Mouse (Mus musculus): ENCODE results near the gene Sik2. TPM values are rescaled to one million over a fixed set of nuclear protein-coding genes. Genes with fewer than 3 reads are reported as not detected.

Sik2 gene
- total and polyA plus RNA-seq, 3 experiments, result 7.5 to 12.1 TPM; not detected in 1

GRCm38 (mm10) chr9:50889211-50889610 lies 119.7 kb downstream of the Sik2 start:
- Histone ChIP-seq H3K36me3 (ENCODE audit: control insufficient read depth in 1 of 2, insufficient read depth in 2 of 2, low read length in 2 of 2) (peaks cover 0 to 3% of the 10 kb centered on the region in 2 experiments; a peak in 2 of 4 replicates), H3K27me3 (ENCODE audit: control insufficient read depth in 1 of 2, insufficient read depth in 2 of 2, low read length in 2 of 2) (no peaks in the 10 kb centered on the region), H3K9ac (ENCODE audit: control insufficient read depth, low read depth, low read length, poor library complexity, severe bottlenecking) (no peak overlapping the region), H3K4me3 (ENCODE audit: control insufficient read depth in 1 of 2, insufficient read depth in 1 of 2, low read depth in 2 of 2, low read length in 2 of 2) (no peak overlapping the region), H3K4me1 (ENCODE audit: control insufficient read depth in 1 of 2, insufficient read depth in 2 of 2, low read length in 2 of 2) (no peaks in the 10 kb centered on the region), H3K79me2 (ENCODE audit: control insufficient read depth, insufficient read depth, low read length, poor library complexity) (no peaks in the 10 kb centered on the region), H3K27ac (ENCODE audit: control insufficient read depth, low read depth, low read length) (no peak overlapping the region), H3K9me3 (replicated peaks; ENCODE audit: insufficient read depth, low read length) (no peaks in the 10 kb centered on the region)
- DNase-seq (ENCODE audit: low read depth, low spot score), result no peak
- TF ChIP-seq GATA1 (IDR thresholded peaks at IDR 0.05; ENCODE audit: low read depth, low read length) (no peak), KAT2A (conservative IDR thresholded peaks at IDR 0.05; ENCODE audit: low read depth, low read length) (no peak)

- TF ChIP-seq GATA1 (IDR thresholded peaks at IDR 0.05; ENCODE audit: low read depth, low read length) (no peak), POLR2AphosphoS5 (IDR thresholded peaks at IDR 0.05; ENCODE audit: borderline replicate concordance, low read depth, low read length) (no peak), MYC (IDR thresholded peaks at IDR 0.05; ENCODE audit: low read depth, low read length) (no peak), ZC3H11A (IDR thresholded peaks at IDR 0.05; ENCODE audit: low read depth, low read length) (no peak), USF2 (IDR thresholded peaks at IDR 0.05; ENCODE audit: borderline replicate concordance in 1 of 2, insufficient read depth in 1 of 2, low read depth in 1 of 2, low read length in 2 of 2) (no peak), MAZ (IDR thresholded peaks at IDR 0.05; ENCODE audit: low read depth, low read length) (no peak)
- Histone ChIP-seq H3K27ac (ENCODE audit: control insufficient read depth, low read depth, low read length) (no peak overlapping the region), H3K4me3 (ENCODE audit: control insufficient read depth in 1 of 2, insufficient read depth in 1 of 2, low read depth in 2 of 2, low read length in 2 of 2) (no peak overlapping the region), H3K36me3 (ENCODE audit: control insufficient read depth in 1 of 2, insufficient read depth in 2 of 2, low read length in 2 of 2) (peaks cover 0 to 3% of the 10 kb centered on the region in 2 experiments; a peak in 2 of 4 replicates), H3K9ac (ENCODE audit: control insufficient read depth, low read depth, low read length, poor library complexity, severe bottlenecking) (no peak overlapping the region), H3K4me1 (ENCODE audit: control insufficient read depth in 1 of 2, insufficient read depth in 2 of 2, low read length in 2 of 2) (no peaks in the 10 kb centered on the region), H3K27me3 (ENCODE audit: control insufficient read depth in 1 of 2, insufficient read depth in 2 of 2, low read length in 2 of 2) (no peaks in the 10 kb centered on the region), H3K9me3 (replicated peaks; ENCODE audit: insufficient read depth, low read length) (no peaks in the 10 kb centered on the region), H3K79me2 (ENCODE audit: control insufficient read depth, insufficient read depth, low read length, poor library complexity) (no peaks in the 10 kb centered on the region)
- DNase-seq (ENCODE audit: low read depth, low spot score), result no peak
Observed at GRCm38 (mm10) chr9:50887351-50887750, 121.5 kb downstream of the Sik2 start.

- peaks cover 0 to 3% of the 10 kb centered on the region in 2 experiments; a peak in 2 of 4 replicates for H3K36me3 ChIP-seq (ENCODE audit: control insufficient read depth in 1 of 2, insufficient read depth in 2 of 2, low read length in 2 of 2)
- no peak for DNase-seq (ENCODE audit: low read depth, low spot score)
- H3K79me2 ChIP-seq (ENCODE audit: control insufficient read depth, insufficient read depth, low read length, poor library complexity), result no peaks in the 10 kb centered on the region
- no peaks in the 10 kb centered on the region for H3K4me1 ChIP-seq (ENCODE audit: control insufficient read depth in 1 of 2, insufficient read depth in 2 of 2, low read length in 2 of 2)
- H3K27me3 ChIP-seq (ENCODE audit: control insufficient read depth in 1 of 2, insufficient read depth in 2 of 2, low read length in 2 of 2), result no peaks in the 10 kb centered on the region
- no peaks in the 10 kb centered on the region for H3K9me3 ChIP-seq (replicated peaks; ENCODE audit: insufficient read depth, low read length)
- no peak overlapping the region for H3K27ac ChIP-seq (ENCODE audit: control insufficient read depth, low read depth, low read length)
- H3K9ac ChIP-seq (ENCODE audit: control insufficient read depth, low read depth, low read length, poor library complexity, severe bottlenecking), result no peak overlapping the region
- no peak overlapping the region for H3K4me3 ChIP-seq (ENCODE audit: control insufficient read depth in 1 of 2, insufficient read depth in 1 of 2, low read depth in 2 of 2, low read length in 2 of 2)
- TF ChIP-seq ZNF384 (IDR thresholded peaks at IDR 0.05; ENCODE audit: low read depth, low read length) (no peak), NELFE (IDR thresholded peaks at IDR 0.05; ENCODE audit: low read depth, low read length) (no peak), MAZ (IDR thresholded peaks at IDR 0.05; ENCODE audit: low read depth, low read length) (no peak), POLR2AphosphoS2 (IDR thresholded peaks at IDR 0.05; ENCODE audit: low read length) (no peak), MXI1 (IDR thresholded peaks at IDR 0.05; ENCODE audit: low read depth, low read length) (no peak), MAX (IDR thresholded peaks at IDR 0.05; ENCODE audit: low read length) (no peak), USF2 (IDR thresholded peaks at IDR 0.05; ENCODE audit: borderline replicate concordance in 1 of 2, insufficient read depth in 1 of 2, low read depth in 1 of 2, low read length in 2 of 2) (no peak), CTCF (IDR thresholded peaks at IDR 0.05 in 2 of 3, conservative IDR thresholded peaks at IDR 0.05 in 1 of 3; ENCODE audit: control insufficient read depth in 1 of 3, insufficient read depth in 1 of 3, low read depth in 2 of 3, low read length in 3 of 3, poor library complexity in 1 of 3, severe bottlenecking in 1 of 3) (no peak), MAFK (IDR thresholded peaks at IDR 0.05; ENCODE audit: borderline replicate concordance, low read depth, low read length) (no peak), KAT2A (conservative IDR thresholded peaks at IDR 0.05; ENCODE audit: low read depth, low read length) (no peak), TCF12 (IDR thresholded peaks at IDR 0.05; ENCODE audit: low read depth, low read length) (no peak), USF1 (IDR thresholded peaks at IDR 0.05; ENCODE audit: low read depth, low read length) (no peak), NRF1 (IDR thresholded peaks at IDR 0.05; ENCODE audit: insufficient read depth, low read depth, low read length, poor library complexity, severe bottlenecking) (no peak), SMC3 (IDR thresholded peaks at IDR 0.05; ENCODE audit: low read depth, low read length) (no peak), ZMIZ1 (IDR thresholded peaks at IDR 0.05; ENCODE audit: low read depth, low read length) (no peak), POLR2A (IDR thresholded peaks at IDR 0.05; ENCODE audit: control insufficient read depth in 1 of 2, insufficient read depth in 1 of 2, low read depth in 1 of 2, low read length in 2 of 2, poor library complexity in 1 of 2) (no peak; a peak in 1 of 4 replicates), TBP (IDR thresholded peaks at IDR 0.05; ENCODE audit: low read depth, low read length) (no peak), ELF1 (IDR thresholded peaks at IDR 0.05; ENCODE audit: low read depth, low read length) (no peak), SIN3A (IDR thresholded peaks at IDR 0.05; ENCODE audit: low read length) (no peak)
Observed at GRCm38 (mm10) chr9:50886870-50887269, 122.0 kb downstream of the Sik2 start.

Data from MEL (cell line).